Mouse (Mus musculus): ENCODE results near the gene Zfp101.

DNA sequence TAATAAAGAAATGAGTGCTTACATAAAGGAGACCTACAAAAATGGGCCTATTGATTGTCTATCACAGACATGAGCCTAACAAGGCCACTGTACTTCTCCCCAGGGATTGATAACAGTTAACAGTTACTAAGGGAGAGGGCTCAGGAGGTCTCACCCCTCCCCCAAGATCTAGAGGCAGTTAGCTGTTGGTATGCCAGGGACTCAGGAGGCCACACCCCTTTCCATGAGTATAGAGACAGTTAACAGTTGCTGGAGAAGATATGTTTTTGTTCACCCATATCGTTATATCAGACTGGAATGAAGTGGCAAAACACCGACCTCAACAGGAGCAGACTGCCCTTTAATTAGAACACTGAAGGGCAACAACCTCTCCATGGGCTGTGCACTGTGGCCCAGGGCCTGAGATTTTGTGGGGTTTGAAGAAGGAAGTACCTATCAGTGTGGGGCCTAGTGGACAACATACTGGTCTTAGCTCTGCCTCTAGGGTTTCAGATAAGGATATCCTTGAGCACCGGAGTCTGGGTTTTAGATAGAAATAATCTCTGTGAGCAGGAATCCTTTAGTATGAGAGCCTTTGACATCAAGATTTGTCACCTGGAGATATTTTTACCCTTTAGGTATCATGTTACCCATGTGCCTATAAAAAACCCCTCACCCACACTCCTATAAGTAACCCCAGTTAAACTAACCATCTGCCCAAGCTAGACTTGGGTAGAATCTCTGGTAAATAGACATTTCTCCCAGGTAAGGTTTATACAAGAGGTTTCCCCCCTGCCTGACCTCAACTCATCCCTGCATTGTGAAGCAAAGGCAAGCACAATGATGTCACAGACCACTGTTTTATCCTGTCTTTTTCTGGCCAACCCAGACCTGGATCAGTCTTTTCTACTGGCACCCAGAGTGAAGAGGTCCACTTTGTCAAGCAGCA is 37.8 kb upstream of the Zfp101 start, which contains the start of gene Actl9:
- no peak for TF ChIP-seq GATA1 (IDR thresholded peaks at IDR 0.05; ENCODE audit: low read length)
- no peak for TF ChIP-seq TAL1 (IDR thresholded peaks at IDR 0.05; ENCODE audit: low read length)

Measured in erythroblast, embryonic 14.5 days (primary cell).